Mouse (Mus musculus) urinary bladder, postnatal 14 days (tissue): ENCODE measurements at regions not wholly inside any gene's neighbourhood (a gene's known extent, or its start where the extent isn't known, plus 50 kb on each side); places are given as distances from the start of the nearest gene placed in this dataset.

ENCODE experiments used
- DNase-seq: peaks from one replicate; pipeline ENCODE4 v3.0.0; 2021; ENCODE audit warnings: low spot score

DNA sequence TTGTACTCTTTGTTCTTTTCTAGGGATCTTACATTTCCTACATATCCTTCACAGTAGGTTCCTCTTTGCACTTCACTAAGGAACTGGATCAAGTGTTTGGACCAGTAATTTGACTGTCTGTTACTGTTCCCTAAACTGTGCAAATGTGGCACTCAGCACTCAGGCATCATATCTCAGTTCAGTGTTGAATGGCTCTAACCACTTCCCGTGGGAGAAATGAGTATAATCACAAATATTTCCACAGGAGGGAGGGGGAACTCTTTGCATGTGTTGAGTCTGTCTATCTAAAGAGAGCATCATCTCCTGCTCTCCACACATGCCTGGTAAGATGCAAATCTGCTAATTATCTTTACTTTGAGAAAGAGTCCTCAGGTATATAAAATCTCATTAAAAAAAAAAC is 588.5 kb downstream of the Plod2 start:
- no peak for DNase-seq

DNA sequence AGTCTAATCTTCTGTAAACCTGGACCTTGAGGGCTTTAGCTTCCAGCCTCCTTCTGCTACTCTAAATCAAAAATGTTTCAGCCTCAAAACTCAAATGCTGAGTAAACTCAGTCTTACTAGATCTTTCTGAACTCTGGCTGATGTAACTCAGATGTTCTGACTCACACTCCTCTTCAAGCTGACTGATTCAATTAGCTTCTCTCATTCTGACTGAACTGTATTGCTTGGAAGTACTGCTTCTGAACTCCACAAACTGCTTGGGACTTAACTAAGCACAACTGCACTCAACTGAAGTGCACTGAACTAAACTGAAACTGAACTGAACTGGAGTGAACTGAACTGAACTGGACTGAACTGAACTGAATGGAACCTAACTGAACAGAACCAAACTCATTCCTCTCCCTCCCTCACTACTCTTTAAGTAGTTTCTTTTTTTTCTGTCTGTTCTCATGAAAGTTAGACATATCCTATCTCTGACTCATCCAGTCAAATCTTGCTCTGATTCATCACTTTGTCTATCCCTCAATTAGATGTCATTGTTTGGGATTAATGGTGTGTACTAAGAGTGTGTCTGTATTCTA is 589.7 kb downstream of the Plod2 start:
- DNase-seq, result no peak

DNA sequence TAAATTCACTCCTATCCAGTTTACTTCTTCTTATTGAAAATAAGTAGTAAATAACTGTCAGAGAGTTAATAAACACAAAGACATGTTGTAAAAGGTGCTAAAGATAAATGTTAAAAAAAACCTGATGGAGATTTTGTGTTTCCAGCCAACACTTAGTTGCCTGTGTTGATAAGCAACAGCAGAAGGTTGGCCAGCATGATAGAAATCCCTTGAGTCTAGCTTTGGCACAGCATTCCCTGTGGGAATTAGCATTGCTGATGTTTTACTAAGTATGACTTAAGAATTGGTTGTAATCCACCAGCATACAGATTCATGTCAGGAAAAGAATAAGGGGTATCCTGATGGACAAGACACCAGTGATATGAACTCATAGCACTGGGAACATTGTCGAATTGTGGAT is 594.3 kb downstream of the Plod2 start:
- DNase-seq, result no peak

DNA sequence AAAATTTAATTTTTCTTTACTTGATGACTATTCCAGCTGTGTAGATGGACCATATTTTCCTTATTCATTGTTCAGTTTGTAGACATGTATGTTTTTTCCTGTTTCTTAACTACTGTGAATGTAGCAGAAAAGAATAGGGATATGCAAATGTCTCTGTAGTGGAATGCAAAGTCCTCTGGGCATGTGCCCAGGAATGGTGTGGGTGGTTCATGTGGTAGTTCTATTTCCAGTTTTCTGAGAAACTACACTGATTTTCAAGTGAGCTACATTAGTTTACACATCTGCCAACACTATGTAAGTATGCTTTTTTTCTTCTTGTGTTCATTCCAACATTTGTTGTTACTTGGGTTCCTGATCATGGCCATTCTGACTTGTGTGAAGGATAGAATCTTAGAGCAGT is 628.0 kb downstream of the Plod2 start:
- DNase-seq, result no peak

DNA sequence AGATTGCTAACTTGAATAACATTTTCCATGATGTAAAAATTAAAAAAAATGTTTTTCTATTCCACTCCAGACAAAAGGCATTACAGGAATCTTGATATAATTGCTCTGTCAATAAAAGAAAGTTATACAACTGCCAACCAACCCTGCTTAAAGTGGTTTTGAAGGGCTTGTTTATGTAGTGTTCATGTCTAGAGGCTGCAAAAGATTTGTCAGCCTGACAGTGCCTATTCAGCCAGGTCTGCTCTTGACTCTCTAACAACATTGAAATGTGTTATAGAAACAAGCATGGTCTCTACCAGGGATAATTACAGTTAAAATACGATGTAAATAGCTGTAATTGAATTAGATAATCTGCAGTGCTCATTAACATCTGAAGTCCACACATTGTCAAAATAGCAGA is 644.6 kb downstream of the Plod2 start:
- no peak for DNase-seq

GRCm38 (mm10) chr9:93232562-93232961 is 690.5 kb downstream of the Plod2 start:
- no peak for DNase-seq

- DNase-seq, result no peak
Measured at GRCm38 (mm10) chr9:93252146-93252545, 710.1 kb downstream of the Plod2 start.

- no peak for DNase-seq
Measured at GRCm38 (mm10) chr9:93297332-93297731, 755.3 kb downstream of the Plod2 start.

- DNase-seq, result no peak
Measured at GRCm38 (mm10) chr9:93306753-93307152, 764.7 kb downstream of the Plod2 start.

- DNase-seq, result no peak
Measured at GRCm38 (mm10) chr9:93328997-93329682, 787.1 kb downstream of the Plod2 start.
